Mouse (Mus musculus): ENCODE data around the gene Gbp7. TPM values are rescaled to one million over a fixed set of nuclear protein-coding genes. Genes with fewer than 3 reads are reported as not detected.

The Gbp7 gene
- total and polyA plus RNA-seq, 2 experiments from 2014 or later, result 5.4 to 6.0 TPM

GRCm38 (mm10) chr3:142496113-142497101, 33.7 kb upstream of the Gbp7 start:
- peak overlapping the region; percentile 59 for H3K9ac ChIP-seq (replicated peaks; ENCODE audit: low read depth, low read length)
- ATAC-seq (ENCODE audit: insufficient read depth, low read depth) (no peak), DNase-seq (ENCODE audit: low spot score) (peak; percentile 39)
- H3K9me3 ChIP-seq (replicated peaks; ENCODE audit: control insufficient read depth, low read length), result no peaks in the 10 kb centered on the region
- H3K27ac ChIP-seq (ENCODE audit: low read depth), result peak overlapping the region; percentile 72
- H3K27me3 ChIP-seq (ENCODE audit: control insufficient read depth, insufficient read depth, low read length), result no peaks in the 10 kb centered on the region
- peak overlapping the region; percentile 47 for H3K4me3 ChIP-seq (ENCODE audit: low read depth, low read length)
- 41% methylated on average over 14 of the region's 14 CpGs for WGBS
- no peaks in the 10 kb centered on the region for H3K36me3 ChIP-seq (replicated peaks; ENCODE audit: control insufficient read depth, insufficient read depth, low read length)
- H3K4me2 ChIP-seq (ENCODE audit: low read depth, low read length), result peak overlapping the region; percentile 66
- H3K4me1 ChIP-seq (ENCODE audit: control insufficient read depth, insufficient read depth), result 0 out of 2 replicates have a peak, but pooled peaks cover 4% of the 10 kb centered on the region
- TF ChIP-seq CTCF (IDR thresholded peaks at IDR 0.05; ENCODE audit: low read depth) (no peak), EP300 (IDR thresholded peaks at IDR 0.05; ENCODE audit: low read depth) (no peak)

- no peaks in the 10 kb centered on the region for H3K36me3 ChIP-seq (replicated peaks; ENCODE audit: control insufficient read depth, insufficient read depth, low read length)
- no peaks in the 10 kb centered on the region for H3K9me3 ChIP-seq (replicated peaks; ENCODE audit: control insufficient read depth, low read length)
- 44% methylated on average over 15 of the region's 15 CpGs for WGBS
- peak overlapping the region; percentile 47 for H3K4me3 ChIP-seq (ENCODE audit: low read depth, low read length)
- DNase-seq (ENCODE audit: low spot score), result peak; percentile 16
- H3K27ac ChIP-seq (ENCODE audit: low read depth), result peak overlapping the region; percentile 72
- ATAC-seq (ENCODE audit: insufficient read depth, low read depth), result no peak
- no peaks in the 10 kb centered on the region for H3K27me3 ChIP-seq (ENCODE audit: control insufficient read depth, insufficient read depth, low read length)
- H3K4me1 ChIP-seq (ENCODE audit: control insufficient read depth, insufficient read depth), result 0 out of 2 replicates have a peak, but pooled peaks cover 4% of the 10 kb centered on the region
- TF ChIP-seq CTCF (IDR thresholded peaks at IDR 0.05; ENCODE audit: low read depth), result no peak
- no peak for TF ChIP-seq EP300 (IDR thresholded peaks at IDR 0.05; ENCODE audit: low read depth)
- peak overlapping the region; percentile 66 for H3K4me2 ChIP-seq (ENCODE audit: low read depth, low read length)
- peak overlapping the region; percentile 59 for H3K9ac ChIP-seq (replicated peaks; ENCODE audit: low read depth, low read length)
Observed at GRCm38 (mm10) chr3:142497123-142497841, 32.9 kb upstream of the Gbp7 start.

- no peaks in the 10 kb centered on the region for H3K9me3 ChIP-seq (replicated peaks; ENCODE audit: control insufficient read depth, low read length)
Observed at GRCm38 (mm10) chr3:142498941-142499340, 31.2 kb upstream of the Gbp7 start.

GRCm38 (mm10) chr3:142528116-142528515, 2.0 kb upstream of the Gbp7 start:
- ATAC-seq (ENCODE audit: insufficient read depth, low read depth) (no peak), DNase-seq (ENCODE audit: low spot score) (no peak)
- Histone ChIP-seq H3K4me3 (ENCODE audit: low read depth, low read length) (no peak overlapping the region), H3K9me3 (replicated peaks; ENCODE audit: control insufficient read depth, low read length) (no peaks in the 10 kb centered on the region), H3K36me3 (replicated peaks; ENCODE audit: control insufficient read depth, insufficient read depth, low read length) (no peaks in the 10 kb centered on the region), H3K9ac (replicated peaks; ENCODE audit: low read depth, low read length) (no peak overlapping the region), H3K27ac (ENCODE audit: low read depth) (no peak overlapping the region), H3K27me3 (ENCODE audit: control insufficient read depth, insufficient read depth, low read length) (no peaks in the 10 kb centered on the region), H3K4me1 (ENCODE audit: control insufficient read depth, insufficient read depth) (peaks cover 6% of the 10 kb centered on the region; the same call in 1 of the 2 replicates), H3K4me2 (ENCODE audit: low read depth, low read length) (no peak overlapping the region)
- 78% methylated on average over 3 of the region's 3 CpGs for WGBS
- TF ChIP-seq CTCF (IDR thresholded peaks at IDR 0.05; ENCODE audit: low read depth) (no peak), EP300 (IDR thresholded peaks at IDR 0.05; ENCODE audit: low read depth) (no peak)

More at GRCm38 (mm10) chr3:142498941-142499340, 31.2 kb upstream of the Gbp7 start:
- H3K9ac ChIP-seq (replicated peaks; ENCODE audit: low read depth, low read length), result no peak overlapping the region
- no peak overlapping the region for H3K4me2 ChIP-seq (ENCODE audit: low read depth, low read length)
- H3K27ac ChIP-seq (ENCODE audit: low read depth), result no peak overlapping the region
- TF ChIP-seq CTCF (IDR thresholded peaks at IDR 0.05; ENCODE audit: low read depth), result no peak
- no peak for TF ChIP-seq EP300 (IDR thresholded peaks at IDR 0.05; ENCODE audit: low read depth)
- 0 out of 2 replicates have a peak, but pooled peaks cover 4% of the 10 kb centered on the region for H3K4me1 ChIP-seq (ENCODE audit: control insufficient read depth, insufficient read depth)
- 78% methylated on average over 5 of the region's 5 CpGs for WGBS
- no peak overlapping the region for H3K4me3 ChIP-seq (ENCODE audit: low read depth, low read length)
- no peaks in the 10 kb centered on the region for H3K27me3 ChIP-seq (ENCODE audit: control insufficient read depth, insufficient read depth, low read length)
- ATAC-seq (ENCODE audit: insufficient read depth, low read depth), result no peak
- DNase-seq (ENCODE audit: low spot score), result no peak
- H3K36me3 ChIP-seq (replicated peaks; ENCODE audit: control insufficient read depth, insufficient read depth, low read length), result no peaks in the 10 kb centered on the region

GRCm38 (mm10) chr3:142529597-142529996, 545 bp upstream of the Gbp7 start:
- WGBS, result 48% methylated on average over 2 of the region's 2 CpGs
- H3K9ac ChIP-seq (replicated peaks; ENCODE audit: low read depth, low read length), result peak overlapping the region; percentile 74

More at GRCm38 (mm10) chr3:142529597-142529996, 545 bp upstream of the Gbp7 start:
- peak overlapping the region; percentile 98 for H3K4me2 ChIP-seq (ENCODE audit: low read depth, low read length)
- peaks cover 6% of the 10 kb centered on the region; the same call in 1 of the 2 replicates for H3K4me1 ChIP-seq (ENCODE audit: control insufficient read depth, insufficient read depth)
- no peaks in the 10 kb centered on the region for H3K27me3 ChIP-seq (ENCODE audit: control insufficient read depth, insufficient read depth, low read length)
- peak overlapping the region; percentile 65 for H3K27ac ChIP-seq (ENCODE audit: low read depth)
- H3K4me3 ChIP-seq (ENCODE audit: low read depth, low read length), result peak overlapping the region; percentile 80
- no peaks in the 10 kb centered on the region for H3K36me3 ChIP-seq (replicated peaks; ENCODE audit: control insufficient read depth, insufficient read depth, low read length)
- TF ChIP-seq EP300 (IDR thresholded peaks at IDR 0.05; ENCODE audit: low read depth) (no peak), CTCF (IDR thresholded peaks at IDR 0.05; ENCODE audit: low read depth) (no peak)
- ATAC-seq (ENCODE audit: insufficient read depth, low read depth) (no peak), DNase-seq (ENCODE audit: low spot score) (no peak)
- no peaks in the 10 kb centered on the region for H3K9me3 ChIP-seq (replicated peaks; ENCODE audit: control insufficient read depth, low read length)

All from heart, postnatal 0 days (tissue).